Mouse (Mus musculus) urinary bladder, postnatal 10 days (tissue): ENCODE data around the gene Obsl1.

ENCODE experiments used
- DNase-seq: peaks from one replicate; pipeline ENCODE4 v3.0.0; 2022; ENCODE audit warnings: low spot score

Gene Obsl1

DNA sequence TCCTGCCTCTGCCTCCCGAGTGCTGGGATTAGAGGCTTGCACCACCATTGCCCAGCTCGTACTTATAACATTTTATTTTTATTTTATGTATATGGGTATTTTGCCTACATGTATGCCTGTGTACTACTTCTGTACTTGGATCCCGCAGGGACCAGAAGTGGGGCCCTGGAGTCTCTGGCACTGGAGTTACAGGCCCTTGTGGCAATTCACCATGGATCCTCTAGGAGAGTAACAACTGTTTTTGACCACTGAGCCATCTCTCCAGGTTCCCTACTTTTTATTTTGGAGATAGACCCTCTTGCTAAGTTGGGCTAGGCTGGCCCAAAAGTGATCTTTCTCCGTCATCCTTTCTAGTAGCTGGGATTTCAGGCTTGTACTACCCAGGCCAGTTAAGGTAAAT, 12.2 kb upstream of the Obsl1 start:
- no peak for DNase-seq

DNA sequence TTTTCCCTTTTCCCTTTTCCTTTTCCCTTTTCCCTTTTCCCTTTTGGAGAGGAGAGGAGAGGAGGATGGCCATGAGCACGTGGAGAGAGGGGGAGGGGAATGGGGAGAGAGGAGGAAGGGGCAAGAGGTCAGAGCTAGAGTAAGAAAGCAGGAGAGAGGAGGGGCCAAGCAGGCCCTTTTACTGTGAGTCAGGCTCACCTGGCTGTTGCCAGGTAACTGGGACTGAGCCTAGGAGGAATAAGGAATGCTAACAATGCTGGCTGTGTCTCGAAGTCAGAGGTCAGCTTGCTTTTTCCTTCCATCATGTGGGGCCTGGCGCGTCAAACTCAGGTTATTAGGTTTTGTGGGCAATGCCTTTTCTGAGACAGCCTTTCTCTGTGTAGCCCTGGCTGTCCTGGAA, 11.7 kb upstream of the Obsl1 start:
- DNase-seq = no peak

DNA sequence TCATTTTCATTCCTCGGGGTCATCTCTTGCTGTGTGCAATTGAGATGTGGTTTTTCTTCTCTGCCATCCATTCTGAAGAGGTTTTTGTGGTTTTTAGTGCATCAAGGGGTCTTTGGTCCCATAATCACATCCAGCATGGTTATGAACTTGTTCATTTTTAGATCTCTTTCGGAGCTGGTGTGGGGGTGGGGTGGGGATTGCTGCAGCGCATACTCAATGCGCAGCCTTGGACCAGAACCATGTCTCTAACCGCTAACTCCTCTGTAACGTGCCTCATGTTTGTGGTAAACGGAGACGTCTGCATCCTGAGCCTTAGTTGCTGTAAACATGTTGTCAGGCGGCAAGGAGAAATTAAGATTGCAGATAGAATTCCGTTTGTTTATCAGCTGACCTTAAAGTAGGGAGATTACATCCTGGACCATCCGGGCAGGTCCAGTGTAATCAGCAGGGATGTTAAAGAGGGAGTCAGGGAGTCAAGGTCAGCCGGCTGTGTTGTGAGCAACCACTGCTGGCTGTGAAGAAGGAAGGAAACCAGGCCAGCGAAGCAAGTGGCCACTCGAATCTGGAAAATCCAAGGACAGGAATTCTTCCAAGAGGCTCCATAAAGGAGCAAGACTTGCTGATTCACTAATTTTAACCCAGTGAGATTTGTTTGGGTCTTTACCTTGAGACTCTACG, 10.6 kb upstream of the Obsl1 start:
- no peak for DNase-seq

DNA sequence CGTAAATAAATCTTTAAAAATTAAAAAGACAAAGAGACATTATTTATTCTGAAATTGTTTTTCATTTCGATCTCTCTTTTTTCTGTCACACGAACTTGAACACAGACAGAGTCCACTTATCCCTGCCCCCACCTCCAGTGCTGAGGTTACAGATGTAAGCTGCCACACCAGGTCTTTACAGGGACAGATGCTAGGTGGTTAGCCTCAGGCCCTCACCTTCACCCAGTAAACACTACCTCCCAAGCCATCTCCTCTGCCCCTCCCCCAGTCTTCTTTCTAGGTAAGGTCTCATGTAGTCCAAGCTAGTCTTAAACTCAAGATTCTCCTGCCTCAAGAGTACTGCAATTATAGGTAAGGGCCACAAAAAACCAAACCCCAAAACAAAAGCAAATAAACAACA, 6.3 kb upstream of the Obsl1 start:
- no peak for DNase-seq

DNA sequence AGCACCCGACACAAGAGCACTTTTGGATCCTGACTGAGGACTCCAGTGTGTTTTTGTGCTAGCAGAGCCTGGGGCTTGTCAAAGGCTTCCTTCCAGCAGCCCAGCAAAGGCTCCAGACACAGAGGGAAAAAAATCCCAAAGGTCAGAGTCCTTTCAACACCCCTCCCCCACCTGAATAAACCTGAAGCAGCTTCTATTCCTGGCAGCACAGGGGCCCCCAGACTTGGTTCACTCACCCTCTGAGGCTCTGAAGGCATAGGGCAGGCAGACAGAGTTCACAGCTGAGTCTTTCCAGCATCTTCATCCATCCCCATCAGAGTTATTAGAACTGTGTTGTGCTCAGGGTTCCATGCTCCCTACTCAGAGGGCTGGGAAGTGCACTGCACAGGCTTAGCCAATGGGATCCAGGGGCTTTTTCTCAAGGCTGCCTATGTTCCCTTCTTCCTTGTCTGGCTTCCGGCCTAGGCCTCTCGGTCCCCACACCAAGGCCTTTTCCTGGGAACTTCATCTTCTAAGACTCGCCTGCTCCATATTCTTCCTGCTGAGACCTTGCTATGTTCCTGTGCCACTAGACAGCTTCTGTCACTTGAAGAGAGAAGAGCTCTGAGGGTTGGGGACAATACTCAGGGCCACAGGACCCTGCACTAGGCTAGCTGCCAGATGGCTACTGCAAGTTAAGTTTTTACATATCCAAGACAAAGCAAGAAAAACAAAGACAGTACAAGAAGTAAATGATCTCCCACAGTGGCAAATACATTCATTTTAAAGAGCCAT, 5.4 kb upstream of the Obsl1 start:
- no peak for DNase-seq

DNA sequence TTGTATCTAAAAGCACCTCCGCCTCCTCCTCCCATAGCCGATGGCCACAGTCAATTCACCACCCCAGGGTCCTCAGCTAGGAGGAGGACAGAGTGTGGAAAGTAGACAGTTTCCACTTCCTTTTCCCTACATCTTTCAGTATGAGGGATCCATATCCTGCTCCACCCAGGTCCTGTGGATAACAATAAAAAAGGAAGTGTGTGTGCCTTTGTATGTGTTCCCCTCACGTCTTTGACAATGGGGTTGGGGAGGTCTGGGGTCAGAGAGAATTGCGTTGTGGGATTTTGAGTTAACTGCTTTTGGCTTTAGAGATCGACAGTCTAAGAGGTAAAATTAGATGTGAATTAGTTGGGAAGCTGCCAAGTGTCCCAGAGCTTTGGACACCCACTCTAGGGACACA, 3.9 kb upstream of the Obsl1 start:
- no peak for DNase-seq

DNA sequence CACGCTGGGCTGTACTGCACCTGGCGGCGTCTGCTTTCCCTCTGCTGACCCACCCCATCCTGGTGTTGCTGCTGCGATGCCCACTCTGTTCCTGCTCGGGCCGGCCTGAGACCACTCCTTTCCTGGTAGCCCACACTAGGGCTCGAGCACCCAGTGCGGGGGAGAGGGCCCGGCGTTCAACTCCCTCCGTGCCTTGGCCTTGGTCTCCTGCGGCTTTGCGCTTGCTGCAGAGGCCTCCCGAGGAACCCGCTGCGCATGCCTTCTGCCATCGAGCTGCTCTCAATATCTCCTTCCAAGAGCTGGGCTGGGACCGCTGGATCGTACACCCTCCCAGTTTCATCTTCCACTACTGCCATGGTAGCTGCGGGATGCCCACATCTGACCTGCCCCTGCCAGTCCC, 3.3 kb upstream of the Obsl1 start:
- no peak for DNase-seq

DNA sequence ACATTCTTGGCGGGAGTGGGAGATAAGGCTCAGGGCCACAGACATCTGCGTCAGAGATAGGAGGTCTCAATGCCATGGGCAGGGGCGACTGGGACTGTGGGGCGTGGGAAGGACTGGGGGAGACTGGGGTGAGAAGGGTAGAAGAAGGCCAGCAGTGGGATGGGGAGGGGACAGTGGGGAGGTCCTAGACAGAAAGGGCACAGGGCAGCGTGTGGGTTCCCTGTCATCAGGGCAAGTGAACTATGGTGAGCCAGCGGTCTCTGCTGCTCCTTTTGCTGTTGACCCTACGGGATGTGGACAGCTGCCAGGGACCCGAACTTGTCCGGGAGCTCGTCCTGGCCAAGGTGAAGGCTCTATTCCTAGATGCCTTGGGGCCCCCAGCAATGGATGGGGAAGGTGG, 754 bp upstream of the Obsl1 start, which contains the start of gene Inha:
Inha (plus strand) TSS at position 72 of the 400 bp plus-strand sequence.
- no peak for DNase-seq

DNA sequence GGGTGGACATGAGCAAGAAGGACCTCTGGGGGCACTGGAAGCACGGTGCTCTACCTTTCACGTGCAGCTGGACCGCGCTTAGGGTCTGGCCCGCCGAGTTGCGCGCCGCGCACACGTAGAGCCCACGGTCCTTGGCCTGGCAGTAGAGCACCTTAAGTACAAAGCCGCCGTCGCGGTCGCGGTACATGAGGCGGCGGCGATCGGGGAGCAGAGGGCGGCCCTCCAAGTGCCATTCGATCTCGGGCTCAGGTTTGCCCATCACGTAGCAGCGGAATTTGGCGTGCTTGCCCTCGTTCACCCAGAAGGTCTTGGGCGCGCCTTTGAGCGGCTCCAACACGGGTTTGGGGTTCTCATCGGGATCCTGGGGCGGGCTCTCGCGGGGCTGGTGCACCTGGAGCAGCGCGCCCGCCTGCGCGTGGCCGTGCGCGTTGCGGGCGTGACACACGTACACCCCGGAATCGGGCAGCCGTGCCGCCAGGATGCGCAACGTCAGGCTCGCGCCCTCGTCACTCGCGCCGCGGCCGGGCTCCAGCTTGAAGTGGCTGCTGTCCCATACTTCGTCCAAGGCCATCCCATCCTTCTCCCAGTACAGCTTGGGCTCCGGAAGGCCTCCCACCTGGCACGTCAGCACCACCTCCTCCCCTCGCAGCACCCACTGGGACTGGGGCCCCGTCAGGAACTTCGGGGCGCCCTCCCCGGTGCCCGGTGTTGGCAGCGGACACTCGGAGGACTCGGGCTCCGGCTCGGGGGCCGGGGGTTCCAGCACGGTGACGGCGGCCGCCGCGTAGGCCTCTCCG, 895 bp downstream of the Obsl1 start:
- DNase-seq = no peak

DNA sequence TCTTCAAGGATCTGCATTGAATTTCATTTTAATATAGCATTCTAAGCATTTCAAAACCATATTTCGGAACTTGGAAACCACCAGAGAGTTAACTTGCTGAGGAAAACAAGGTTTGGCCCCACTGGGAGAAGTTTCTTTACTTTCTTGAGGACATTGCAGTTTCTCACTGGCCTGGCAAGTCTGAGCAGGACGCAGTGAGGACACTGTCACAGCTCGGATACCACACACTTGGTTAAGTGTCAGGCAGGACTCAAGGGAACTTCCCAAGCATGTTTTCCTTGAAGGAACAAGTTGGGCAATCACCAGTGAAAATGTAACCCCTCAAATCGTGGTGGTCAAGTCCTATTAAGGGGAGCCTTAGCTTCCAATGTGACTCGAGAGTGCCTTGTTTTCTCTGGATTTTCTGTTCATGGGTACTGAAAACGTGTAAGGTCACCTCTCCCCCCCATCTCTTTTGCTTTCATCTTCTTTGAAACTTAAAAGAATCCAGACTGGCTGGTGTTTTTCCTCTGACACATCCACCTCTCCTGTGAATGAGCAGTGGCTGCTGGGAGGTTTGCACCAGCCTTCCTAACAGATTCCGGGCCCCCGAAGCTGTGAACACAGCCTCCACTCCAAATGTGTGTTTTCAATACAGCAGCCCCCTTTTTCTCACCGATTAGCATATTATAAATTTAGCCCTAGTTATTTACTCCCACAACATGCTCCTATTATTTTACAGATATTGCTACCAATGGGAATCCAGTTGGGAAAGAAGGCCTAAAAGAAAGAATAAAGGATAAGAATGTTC, 1.8 kb downstream of the Obsl1 start:
- DNase-seq = no peak

DNA sequence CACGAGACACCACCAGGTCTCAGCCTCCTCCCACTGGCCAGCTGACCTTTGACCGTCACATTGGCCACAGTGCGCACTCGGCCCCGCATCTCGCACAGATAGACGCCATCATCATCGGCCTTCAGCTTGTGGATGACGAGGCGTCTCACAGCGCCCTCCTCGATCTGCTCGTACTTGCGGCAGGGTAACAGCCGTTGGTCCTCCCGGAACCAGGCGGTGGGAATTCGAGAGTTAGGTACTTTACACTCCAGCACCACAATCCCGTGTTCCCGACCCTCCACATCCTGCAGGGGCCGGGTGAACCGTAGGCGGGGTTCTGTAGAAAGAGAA, 2.6 kb downstream of the Obsl1 start:
- DNase-seq = no peak

DNA sequence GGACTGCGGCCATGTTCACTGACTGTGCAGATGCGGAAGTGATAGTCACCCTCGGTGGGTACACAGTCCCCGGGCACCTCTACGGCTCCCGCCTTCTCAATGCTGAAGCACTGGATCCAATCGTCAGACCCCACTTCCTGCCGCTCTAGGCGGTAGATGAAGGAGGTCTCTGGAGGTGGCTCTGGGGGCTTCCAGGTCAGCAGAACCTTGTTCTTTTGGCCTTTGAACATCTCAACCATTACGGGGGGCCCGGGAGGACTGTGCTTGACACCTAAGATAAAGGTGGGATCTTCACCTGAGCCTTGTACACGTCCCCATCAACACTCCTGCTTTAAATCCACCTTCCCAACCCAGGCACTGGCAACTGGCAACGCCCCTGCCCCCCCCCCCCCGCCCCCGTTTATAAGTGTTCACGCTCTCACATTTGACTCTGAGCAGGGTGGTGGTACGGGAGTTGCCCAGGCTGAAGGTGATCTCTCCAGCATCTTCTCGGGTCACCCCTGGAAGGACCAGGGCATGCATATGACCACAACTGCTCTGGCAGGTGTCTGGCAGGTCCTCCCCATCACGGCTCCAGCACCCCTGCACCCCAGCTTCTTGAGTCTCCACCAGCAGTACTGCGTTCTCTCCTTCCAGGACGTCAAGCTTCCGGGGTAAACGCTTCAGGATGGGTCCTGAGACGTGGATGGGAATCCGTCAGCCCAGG, 3.2 kb downstream of the Obsl1 start:
- no peak for DNase-seq

DNA sequence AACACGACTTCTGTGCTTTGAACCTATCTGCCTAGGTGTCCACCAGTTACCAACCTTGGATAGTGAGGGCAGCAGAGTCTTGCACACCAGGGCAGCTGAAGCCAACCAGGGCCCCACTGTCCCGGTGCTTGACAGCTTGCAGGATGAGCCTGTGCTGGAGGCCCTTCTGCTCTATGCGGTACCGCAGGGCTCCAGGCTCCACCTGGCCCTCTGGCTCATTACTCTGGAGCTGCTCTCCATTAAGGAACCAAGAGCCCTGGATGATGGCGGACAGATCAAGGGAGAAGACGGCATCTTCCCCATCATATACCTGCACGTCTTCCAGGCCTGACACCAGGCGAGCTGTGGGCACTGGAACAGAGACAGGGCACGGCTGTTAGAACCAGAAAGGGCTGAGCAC, 4.3 kb downstream of the Obsl1 start:
- DNase-seq = no peak

DNA sequence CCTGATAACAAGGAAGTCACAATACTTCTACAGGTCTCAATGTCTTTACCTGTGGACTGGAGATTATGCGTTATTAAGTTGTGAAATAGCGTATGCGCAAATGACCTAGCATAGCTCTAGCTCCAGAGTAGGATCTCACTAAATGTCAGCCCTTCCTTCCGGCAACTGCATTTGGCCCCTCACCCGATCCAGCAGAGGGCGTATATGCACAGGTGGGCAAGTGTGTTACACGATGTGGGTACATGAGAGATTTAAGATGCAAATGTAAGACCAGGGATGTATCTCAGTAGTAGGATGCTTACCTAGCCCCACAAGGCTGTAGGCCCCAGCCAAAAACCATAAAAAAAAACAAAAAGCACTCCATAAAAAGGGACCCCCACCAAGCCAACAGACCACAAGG, 6.8 kb downstream of the Obsl1 start:
- no peak for DNase-seq

DNA sequence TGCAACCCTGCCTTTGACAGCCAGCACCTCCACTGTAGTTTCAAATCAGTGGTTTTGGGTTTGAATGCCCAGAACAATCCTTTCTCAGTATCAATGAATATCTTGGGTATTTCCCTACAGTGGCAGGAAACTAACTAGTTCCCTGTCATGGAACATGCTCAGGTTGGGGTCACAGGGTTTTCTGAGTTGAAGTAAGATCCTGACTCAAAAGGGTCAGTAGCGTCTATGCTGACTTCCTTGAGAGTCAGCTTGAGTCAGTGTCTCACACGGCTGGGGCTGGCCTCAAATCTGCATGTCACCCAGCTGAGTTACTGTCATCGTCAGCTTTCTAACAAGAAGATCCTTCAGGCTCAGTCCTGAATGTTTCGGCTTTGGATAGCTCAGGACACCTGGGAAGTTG, 7.4 kb downstream of the Obsl1 start:
- no peak for DNase-seq

DNA sequence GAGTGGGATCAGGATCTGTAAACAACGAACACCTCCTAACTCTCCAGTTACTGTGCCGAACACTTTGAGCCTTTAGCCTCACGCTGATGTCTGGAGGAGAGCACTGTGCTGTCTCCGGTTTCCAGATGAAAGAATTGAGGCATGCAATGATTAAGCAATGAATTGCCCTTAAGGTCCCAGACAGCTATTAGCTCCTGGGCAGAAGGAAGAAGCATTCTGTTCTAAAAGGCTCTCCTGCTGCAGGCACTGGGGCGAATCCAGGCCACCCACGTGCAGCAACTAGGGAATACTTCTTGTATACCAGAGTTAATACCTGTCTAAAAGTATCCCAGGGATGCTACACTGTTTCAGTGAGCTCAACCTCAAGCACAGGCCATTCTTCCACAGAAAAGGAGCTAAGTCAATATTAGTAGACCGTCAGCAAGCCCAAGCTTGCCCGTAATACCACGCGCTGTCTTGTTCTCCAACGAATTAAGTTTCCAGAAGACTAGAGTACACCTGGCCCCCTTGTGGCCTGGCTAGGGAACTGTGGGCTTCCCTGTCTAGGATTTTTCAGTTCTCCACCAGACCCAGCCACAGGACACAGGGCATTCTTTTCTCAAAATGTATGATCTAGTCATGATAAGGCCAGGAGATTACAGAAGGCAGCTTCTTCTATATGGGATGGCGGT, 11.2 kb downstream of the Obsl1 start:
- no peak for DNase-seq

DNA sequence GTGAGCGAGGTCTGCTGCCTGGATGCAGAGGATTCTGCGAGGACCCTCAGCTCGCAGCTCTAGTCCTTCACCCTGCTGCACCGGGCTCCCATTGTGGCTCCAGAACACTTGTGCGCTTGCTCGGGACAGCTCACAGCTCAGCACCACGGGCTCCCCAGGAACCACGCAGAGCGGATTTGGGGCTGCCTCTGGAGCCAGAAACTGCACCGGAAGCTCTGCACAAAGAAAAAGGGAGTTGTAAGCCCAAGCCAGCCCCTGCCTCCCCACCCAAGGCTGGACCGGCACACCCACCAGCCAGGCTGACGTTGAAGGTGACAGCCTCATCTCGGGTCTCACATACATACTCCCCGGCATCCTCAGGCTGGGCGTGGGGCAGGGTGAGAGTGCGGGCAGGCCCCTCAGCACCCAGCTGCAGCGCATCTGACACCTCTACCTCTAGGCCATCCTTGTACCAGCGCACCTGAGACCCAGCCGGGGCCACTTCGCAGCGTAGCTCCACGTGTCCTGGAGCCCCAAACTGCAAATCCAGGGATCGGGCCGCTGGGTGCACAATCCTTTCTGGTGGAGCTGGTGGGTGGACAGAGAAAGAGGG, 13.6 kb downstream of the Obsl1 start:
- no peak for DNase-seq

DNA sequence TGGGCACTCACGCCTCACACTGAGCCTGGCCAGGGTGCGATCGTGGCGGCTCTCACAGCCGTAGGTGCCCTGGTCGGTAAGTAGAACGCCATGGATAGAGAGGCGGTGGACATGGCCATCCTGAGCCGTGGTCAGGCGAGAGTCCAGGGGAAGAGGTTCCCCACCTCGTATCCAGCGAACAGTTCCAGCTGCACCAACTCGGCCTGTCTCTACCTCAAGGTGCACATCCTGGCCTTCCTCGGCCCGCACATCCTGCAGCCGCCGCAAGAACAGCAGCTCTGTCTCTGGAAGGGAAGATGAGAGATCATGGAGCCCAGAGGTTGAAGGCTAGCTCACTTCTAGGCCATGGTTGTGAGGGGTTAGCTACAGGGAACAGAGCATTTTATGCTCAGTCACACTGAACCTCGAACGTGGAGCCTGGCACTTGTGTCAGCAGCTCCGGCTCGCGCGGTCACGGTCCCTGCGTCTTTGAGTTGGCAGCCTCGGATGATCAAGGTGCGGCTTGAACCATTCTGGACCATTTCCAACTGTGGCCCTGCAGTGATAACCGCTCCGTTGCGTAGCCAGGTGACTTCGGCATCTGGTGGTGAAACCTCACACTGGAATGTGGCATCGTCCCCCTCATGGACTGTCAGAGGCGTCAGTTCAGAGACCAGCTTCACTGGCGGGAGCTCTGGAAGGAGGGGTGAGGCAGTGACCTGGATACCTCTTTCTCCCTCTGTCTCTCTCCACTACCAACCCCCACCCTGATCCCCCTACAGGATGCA, 15.3 kb downstream of the Obsl1 start:
- DNase-seq = no peak

DNA sequence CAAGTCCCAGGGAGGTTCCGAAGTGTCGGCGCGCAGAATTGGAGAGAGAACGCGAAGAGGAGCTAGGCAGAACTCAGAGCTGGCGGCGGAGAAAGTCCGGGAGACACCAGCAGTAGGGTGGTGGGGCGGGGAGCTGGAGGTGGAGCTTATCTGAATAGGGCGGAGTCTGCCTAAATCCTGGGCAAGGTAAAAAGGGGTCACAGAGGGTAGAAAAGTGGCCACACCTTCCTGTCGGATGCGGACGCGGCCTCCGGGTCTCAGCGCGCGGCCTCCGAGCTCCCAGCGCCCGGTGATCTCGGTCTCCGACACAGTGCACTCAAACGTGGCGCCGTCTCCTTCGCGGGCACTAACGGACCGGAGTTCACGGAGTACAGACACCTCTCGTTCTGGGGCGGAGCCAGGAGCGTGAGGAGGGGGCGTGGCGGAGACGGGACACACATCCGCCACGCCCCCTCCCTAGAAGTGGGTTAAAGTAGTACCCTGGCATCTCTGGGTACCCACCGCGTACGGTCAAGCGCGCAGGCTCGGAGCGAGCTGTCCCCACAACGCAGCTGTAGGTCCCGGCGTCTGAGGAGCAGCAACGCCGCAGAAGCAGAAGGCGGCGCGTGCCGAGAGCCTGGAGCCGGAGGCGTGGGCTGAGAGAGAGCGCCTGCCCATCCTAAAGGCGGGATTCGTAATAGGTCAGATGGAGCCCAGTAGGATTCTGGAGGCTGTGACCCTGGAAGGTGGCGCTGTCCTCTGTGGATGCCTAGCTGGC, 18.7 kb downstream of the Obsl1 start:
- DNase-seq = no peak
